Mouse (Mus musculus) CH12.LX (cell line): ENCODE measurements around the gene Steap1.

Experiments
- CTCF ChIP-seq, 2 experiments: IDR thresholded peaks in 1 of 2; conservative IDR thresholded peaks in 1 of 2; 2 replicates each; pipeline ENCODE4 v1.5.1; 2011 to 2012; ENCODE audit warnings: low read depth in 2 of 2, low read length in 2 of 2, improper control_type of control experiment in 1 of 2, inconsistent platforms in 1 of 2, mild to moderate bottlenecking in 1 of 2, moderate library complexity in 1 of 2
- MXI1 ChIP-seq: IDR thresholded peaks from 2 replicates; pipeline ENCODE4 v1.6.1; 2011; ENCODE audit warnings: mild to moderate bottlenecking, low read depth, low read length, improper control_type of control experiment
- POLR2A ChIP-seq: IDR thresholded peaks from 2 replicates; pipeline ENCODE4 v1.6.1; 2011; ENCODE audit warnings: low read depth, mild to moderate bottlenecking, improper control_type of control experiment, low read length
- ZMIZ1 ChIP-seq: IDR thresholded peaks from 2 replicates; pipeline ENCODE4 v1.6.1; 2012; ENCODE audit warnings: low read depth, mild to moderate bottlenecking, inconsistent platforms, low read length, improper control_type of control experiment
- ZNF384 ChIP-seq: IDR thresholded peaks from 2 replicates; pipeline ENCODE4 v1.6.1; 2012; ENCODE audit warnings: low read depth, low read length, improper control_type of control experiment, inconsistent platforms

- no peak for TF ChIP-seq CTCF (conservative IDR thresholded peaks at IDR 0.05 in 1 of 2, IDR thresholded peaks at IDR 0.05 in 1 of 2; ENCODE audit: low read depth in 2 of 2, low read length in 2 of 2)
- no peak for TF ChIP-seq ZNF384
- TF ChIP-seq MXI1 = no peak
- no peak for TF ChIP-seq ZMIZ1
- no peak for TF ChIP-seq POLR2A
Observed at GRCm38 (mm10) chr5:5711032-5711431, 38.1 kb downstream of the Steap1 start.
